Mouse (Mus musculus) heart, adult 2 months (tissue): Measurements from ENCODE around the gene Cfap298. TPM values are rescaled to one million over a fixed set of nuclear protein-coding genes. Genes with fewer than 3 reads are reported as not detected.

ENCODE experiments used
- DNase-seq, 2 experiments: peaks; one replicate each; pipeline ENCODE4 v3.0.0; 2021
- H3K27ac ChIP-seq: fragments of 200-600 bp; 2 replicates; pipeline ENCODE4 v1.8.1; 2022
- H3K27me3 ChIP-seq: fragments of 200-500 bp; 2 replicates; pipeline ENCODE4 v1.6.1; 2012; ENCODE audit warnings: mild to moderate bottlenecking, low read length, inconsistent platforms, mixed read lengths; ENCODE audit not compliant: control insufficient read depth, insufficient read depth
- H3K36me3 ChIP-seq: fragments of 200-500 bp; 2 replicates; pipeline ENCODE4 v1.6.1; 2012; ENCODE audit warnings: low read length, inconsistent platforms; ENCODE audit not compliant: control insufficient read depth, insufficient read depth
- H3K4me1 ChIP-seq: fragments of 200-500 bp; 2 replicates; pipeline ENCODE4 v1.6.1; 2011; ENCODE audit warnings: low read length; ENCODE audit not compliant: control insufficient read depth, insufficient read depth
- H3K4me3 ChIP-seq: fragments of 200-600 bp; 2 replicates; pipeline ENCODE4 v1.8.1; 2022
- H3K79me2 ChIP-seq: fragments of 200-500 bp; replicated peaks from 2 replicates; pipeline ENCODE4 v1.6.1; 2012; ENCODE audit warnings: mild to moderate bottlenecking, inconsistent platforms, low read length, moderate library complexity, mixed read lengths; ENCODE audit not compliant: control insufficient read depth, insufficient read depth
- H3K9ac ChIP-seq: fragments of 200-500 bp; 2 replicates; pipeline ENCODE4 v1.6.1; 2012; ENCODE audit warnings: low read depth, mild to moderate bottlenecking, control low read depth, inconsistent platforms, low read length, mixed read lengths
- CTCF ChIP-seq: fragments of 200-600 bp; IDR thresholded peaks from 2 replicates; pipeline ENCODE4 v1.8.1; 2022; ENCODE audit warnings: antibody characterized with exemption, mild to moderate bottlenecking, moderate library complexity
- EP300 ChIP-seq: fragments of 200-500 bp; IDR thresholded peaks from 2 replicates; pipeline ENCODE4 v1.6.1; 2011; ENCODE audit warnings: low read depth, low read length, control low read depth; ENCODE audit not compliant: insufficient read depth
- POLR2A ChIP-seq: fragments of 200-500 bp; IDR thresholded peaks from 2 replicates; pipeline ENCODE4 v1.6.1; 2011; ENCODE audit warnings: mild to moderate bottlenecking, low read depth, low read length, control low read depth; ENCODE audit not compliant: insufficient read depth
- WGBS: fragments of 180-500 bp; shearing (Covaris S2); methylation state at CpG from one replicate; pipeline ENCODE4 v1.1.7; 2018; 5-methylcytosine and 5-hydroxymethylcytosine counted together
- intact Hi-C: fragments of 180-260 bp; cut with DNase I; formaldehyde crosslinking; loops from one replicate; pipeline ENCODE4 v1.15.1; 2025
- microRNA-seq, 2 experiments: library from miRNA; unstranded; fragments of <30 nt; microRNA quantifications; one replicate each; pipeline ENCODE4 v1.2.0; 2021
- polyA plus RNA-seq: library from polyadenylated mRNA; depleted of rRNA; stranded (reverse); fragments of >200 nt; gene quantifications from 2 replicates; pipeline ENCODE4 v1.2.3, GENCODE M21; 2012; rRNA removed
- total RNA-seq, 2 experiments: library from RNA; stranded (reverse); gene quantifications; 2 replicates each; pipeline ENCODE4 v1.2.3; 2021

Cfap298 gene
- total and polyA plus RNA-seq, 3 experiments = 8.2 to 27.5 (median 24.2) TPM

DNA sequence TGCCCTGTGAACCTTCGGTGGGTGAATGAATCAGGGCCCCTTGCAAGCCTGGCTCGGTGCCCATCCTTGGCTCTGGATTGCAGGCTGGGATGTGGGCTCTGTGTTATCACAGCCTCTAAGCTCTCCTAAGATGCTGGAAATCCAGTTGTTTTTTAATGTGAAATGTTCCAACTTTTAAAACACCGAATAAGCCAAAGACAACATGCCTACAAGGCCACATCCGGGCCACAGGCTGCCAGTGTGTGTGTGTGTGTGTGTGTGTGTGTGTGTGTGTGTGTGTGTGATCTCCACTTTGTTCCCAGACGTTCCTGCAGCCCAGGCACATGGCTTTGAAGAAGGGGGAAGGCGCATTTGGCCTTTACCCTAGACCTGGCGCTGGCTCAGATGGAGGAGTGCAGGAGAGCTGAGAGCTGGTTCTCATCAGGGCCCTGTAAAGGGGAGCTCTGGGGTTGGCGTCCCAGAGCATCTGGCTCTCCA lies 52.4 kb downstream of the Cfap298 start:
- TF ChIP-seq CTCF (no peak), POLR2A (no peak), EP300 (peak; percentile 56; the same call in 1 of the 2 replicates)
- H3K4me1 ChIP-seq = peaks cover 6% of the 10 kb centered on the region
- H3K79me2 ChIP-seq = no peaks in the 10 kb centered on the region
- DNase-seq = peak in 1 of 2 experiments; percentile 54
- H3K9ac ChIP-seq = no peak overlapping the region
- no peak overlapping the region for H3K4me3 ChIP-seq
- intact Hi-C loops = no loop called here
- 36% methylated on average over 8 of the region's 8 CpGs for WGBS
- no peaks in the 10 kb centered on the region for H3K27me3 ChIP-seq
- no peaks in the 10 kb centered on the region for H3K36me3 ChIP-seq
- H3K27ac ChIP-seq = no peak overlapping the region

- Histone ChIP-seq H3K36me3 (no peaks in the 10 kb centered on the region), H3K27ac (no peak overlapping the region), H3K4me1 (no peaks in the 10 kb centered on the region; the same call in 1 of the 2 replicates), H3K79me2 (no peaks in the 10 kb centered on the region), H3K27me3 (no peaks in the 10 kb centered on the region), H3K9ac (no peak overlapping the region), H3K4me3 (no peak overlapping the region)
- 78% methylated on average over 3 of the region's 3 CpGs for WGBS
- DNase-seq = no peak
- intact Hi-C loops = no loop called here
- TF ChIP-seq EP300 = no peak
- TF ChIP-seq POLR2A = no peak
- TF ChIP-seq CTCF = no peak
These were observed 56.6 kb downstream of the Cfap298 start for GRCm38 (mm10) chr16:90878135-90878860.

Small RNA genes lying within 50 kb of the gene (microRNA-seq; reads per million reads assigned to microRNA genes)
- gene Gm22933 = 0 reads per million in 2 experiments

Other genes starting within 250 kb of the Cfap298 start
- gene Mis18a, start 207.7 kb downstream of the Cfap298 start, total RNA-seq = 1 to 10 TPM; 1.9 to 2.9 TPM
- gene Mis18a, start 207.7 kb downstream of the Cfap298 start, polyA plus RNA-seq = 3.8 and 6.1 TPM in 2 replicates
- gene Mrap, start 196.9 kb downstream of the Cfap298 start, total RNA-seq = 10 to 100 TPM; 15.7 to 17.5 TPM
- gene Mrap, start 196.9 kb downstream of the Cfap298 start, polyA plus RNA-seq = 30.5 and 47.6 TPM in 2 replicates
- gene Urb1, start 124.7 kb downstream of the Cfap298 start, total RNA-seq = 1 to 10 TPM; 5.5 to 6.1 TPM
- gene Urb1, start 124.7 kb downstream of the Cfap298 start, polyA plus RNA-seq = 2.6 and 3.0 TPM in 2 replicates
- gene Eva1c, start 108.4 kb downstream of the Cfap298 start, total RNA-seq = 1 to 10 TPM; 1.3 to 2.1 TPM
- 0.92 and 1.6 TPM in 2 replicates for gene Eva1c, start 108.4 kb downstream of the Cfap298 start, polyA plus RNA-seq
- 10 to 100 TPM; 28.7 to 28.9 TPM for gene Synj1, start 76.2 kb upstream of the Cfap298 start, total RNA-seq
- gene Synj1, start 76.2 kb upstream of the Cfap298 start, polyA plus RNA-seq = 21.2 and 23.4 TPM in 2 replicates
- 10 to 100 TPM; 11.6 to 12.0 TPM for gene Paxbp1, start 109.4 kb upstream of the Cfap298 start, total RNA-seq
- gene Paxbp1, start 109.4 kb upstream of the Cfap298 start, polyA plus RNA-seq = 10.2 and 27.2 TPM in 2 replicates
- under 1 TPM in 1 of 2 experiments, not detected in 1; 0.14 TPM for gene 4932438H23Rik, start 160.0 kb upstream of the Cfap298 start, total RNA-seq
- gene 4932438H23Rik, start 160.0 kb upstream of the Cfap298 start, polyA plus RNA-seq = 0.06 and 0.12 TPM in 2 replicates